Mouse (Mus musculus) mammary gland, adult 2 months (tissue): Measurements from ENCODE around the gene Jam2. TPM values are rescaled to one million over a fixed set of nuclear protein-coding genes. Genes with fewer than 3 reads are reported as not detected.

Experiments used
- polyA plus RNA-seq: library from polyadenylated mRNA; depleted of rRNA; stranded (reverse); fragments of >200 nt; gene quantifications from 2 replicates; pipeline ENCODE4 v1.2.3, GENCODE M21; 2012; ENCODE audit warnings: low replicate concordance; rRNA removed

Jam2 gene
- polyA plus RNA-seq, result 10.2 and 24.4 TPM in 2 replicates

GRCm38 (mm10) chr16:84774003-84774703, at the start of gene Jam2:
Gene Jam2, plus strand, starts transcription at chr16:84774123.

DNA sequence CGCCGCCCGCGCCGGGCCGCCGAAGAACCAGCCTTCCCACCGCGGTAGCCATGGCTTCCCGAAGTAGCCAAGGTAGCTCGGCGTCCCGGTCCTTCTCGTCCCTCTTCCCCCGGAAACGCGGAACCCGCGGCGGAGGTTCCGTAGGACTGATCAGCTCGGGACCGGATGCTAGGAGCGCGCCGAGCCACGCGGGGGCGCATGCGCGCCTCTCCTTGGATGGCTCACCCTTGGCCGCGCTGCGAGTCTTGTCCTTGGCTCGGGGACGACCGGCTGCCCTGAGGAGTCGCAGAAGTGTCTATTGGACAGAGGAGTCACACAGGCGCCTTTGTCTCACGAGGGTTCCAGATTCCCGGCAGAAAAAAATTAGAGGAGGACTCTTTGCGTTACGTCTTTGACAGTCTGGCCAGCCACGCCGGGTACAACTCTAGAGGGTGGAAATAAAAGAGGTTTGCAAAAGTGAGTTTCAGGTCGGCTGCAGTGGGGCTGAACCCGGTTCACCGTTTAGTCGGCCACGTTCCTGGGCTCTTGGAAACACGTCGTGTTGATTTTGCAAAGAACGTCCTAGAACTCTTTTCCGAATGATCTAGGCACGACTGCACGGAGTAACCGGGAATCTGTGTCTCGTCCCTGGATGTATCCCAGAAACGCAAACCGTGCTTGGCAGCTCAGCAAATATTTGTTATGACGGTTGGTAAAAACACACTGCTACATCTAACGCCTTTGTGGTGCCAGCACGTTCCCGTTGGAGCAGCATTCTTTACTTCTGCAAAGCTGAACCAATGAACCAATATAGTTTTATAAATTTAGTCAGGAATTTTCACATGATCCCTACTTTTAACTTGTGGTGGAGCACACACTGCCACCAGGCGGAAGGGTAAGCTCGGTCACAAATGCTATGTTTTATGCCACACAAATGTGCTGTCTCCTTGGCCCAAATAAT, 38.5 kb upstream of the Jam2 start, which contains the start of gene Mrpl39:
Mrpl39 (minus strand) TSS at position 577 of the 940 bp plus-strand sequence.

GRCm38 (mm10) chr16:84834745-84835440, 61.0 kb downstream of the Jam2 start, which contains the start of gene Gabpa:
Gene Gabpa, plus strand, starts transcription at chr16:84834925.

GRCm38 (mm10) chr16:84835441-84835822, 61.5 kb downstream of the Jam2 start, which contains the start of gene Atp5j:
Gene Atp5j, minus strand, starts transcription at chr16:84835625.

Other genes starting within 250 kb of the Jam2 start
- 6.7 and 10.2 TPM in 2 replicates for gene Mrpl39, start 38.4 kb upstream of the Jam2 start, polyA plus RNA-seq
- 5.0 and 9.5 TPM in 2 replicates for gene Gabpa, start 60.8 kb downstream of the Jam2 start, polyA plus RNA-seq
- gene Atp5j, start 61.5 kb downstream of the Jam2 start, polyA plus RNA-seq, result 166 and 209 TPM in 2 replicates